Mouse (Mus musculus) layer of hippocampus, adult 9-11 months (tissue): ENCODE results near the gene Gpr108.

Experiments used
- DNase-seq: peaks from one replicate; pipeline ENCODE4 v3.0.0; 2022

Gene Gpr108

DNA sequence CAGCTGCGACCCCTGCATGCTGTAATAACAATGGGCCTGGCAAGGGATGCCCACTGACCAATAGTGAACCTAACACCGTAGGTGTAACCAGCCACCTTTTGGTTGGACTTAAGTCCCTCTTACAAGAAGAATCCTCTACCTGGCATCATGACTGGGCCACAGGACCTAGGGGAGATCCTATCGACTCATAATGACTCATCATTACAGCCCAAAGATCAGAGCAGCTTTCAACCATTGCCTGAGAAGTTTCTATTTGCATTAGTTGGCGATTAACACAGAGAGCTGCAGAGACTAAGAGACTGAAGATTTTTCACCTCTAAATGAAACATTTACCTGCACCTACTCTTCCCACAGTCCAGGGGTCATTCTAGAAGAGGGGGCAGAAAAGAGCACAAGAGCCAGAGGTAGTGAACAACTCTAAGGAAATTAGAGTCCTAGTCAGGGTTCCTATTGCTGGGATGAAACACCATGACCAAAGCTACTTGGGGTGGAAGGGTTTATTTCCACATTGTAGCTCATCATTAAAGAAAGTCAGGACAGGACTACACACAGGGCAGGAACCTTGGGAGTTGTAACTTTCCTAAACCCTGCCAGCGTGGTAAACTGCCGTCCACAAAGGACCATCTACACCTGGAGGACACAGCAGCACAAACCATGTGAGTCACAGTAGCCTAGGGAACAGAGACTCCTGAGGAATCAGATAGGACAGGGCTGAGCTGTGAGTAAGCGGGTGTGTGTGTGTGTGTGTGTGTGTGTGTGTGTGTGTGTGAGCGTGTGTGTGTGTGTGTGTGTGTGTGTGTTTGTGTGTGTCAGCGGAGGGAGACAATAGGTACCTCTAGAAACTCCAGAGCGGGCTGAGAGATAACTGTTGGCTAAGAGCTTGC lies 46.2 kb downstream of the Gpr108 start:
- no peak for DNase-seq

DNA sequence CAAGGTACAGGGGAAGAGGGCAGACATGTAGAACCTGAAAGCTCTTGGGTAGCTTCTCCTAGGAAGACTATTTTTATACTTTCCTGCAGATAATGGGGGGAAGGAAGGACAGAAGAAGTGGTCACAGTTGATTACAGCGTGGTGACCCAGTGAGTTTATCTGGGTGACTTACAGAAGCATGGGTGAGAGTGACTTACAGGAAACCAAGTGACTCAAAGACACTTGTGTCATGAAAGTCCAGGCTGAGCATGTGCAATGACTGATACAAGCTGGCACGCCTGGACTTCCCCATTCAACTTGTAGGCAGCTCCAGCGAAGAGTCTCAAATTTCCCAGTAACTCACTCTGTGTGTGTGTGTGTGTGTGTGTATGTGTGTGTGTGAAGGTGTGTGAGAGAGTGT lies 50.0 kb downstream of the Gpr108 start:
- DNase-seq, result no peak

- no peak for DNase-seq
Observed at GRCm38 (mm10) chr17:57195326-57196010, 52.8 kb downstream of the Gpr108 start.

GRCm38 (mm10) chr17:57194771-57195170 lies 53.5 kb downstream of the Gpr108 start:
- no peak for DNase-seq

DNA sequence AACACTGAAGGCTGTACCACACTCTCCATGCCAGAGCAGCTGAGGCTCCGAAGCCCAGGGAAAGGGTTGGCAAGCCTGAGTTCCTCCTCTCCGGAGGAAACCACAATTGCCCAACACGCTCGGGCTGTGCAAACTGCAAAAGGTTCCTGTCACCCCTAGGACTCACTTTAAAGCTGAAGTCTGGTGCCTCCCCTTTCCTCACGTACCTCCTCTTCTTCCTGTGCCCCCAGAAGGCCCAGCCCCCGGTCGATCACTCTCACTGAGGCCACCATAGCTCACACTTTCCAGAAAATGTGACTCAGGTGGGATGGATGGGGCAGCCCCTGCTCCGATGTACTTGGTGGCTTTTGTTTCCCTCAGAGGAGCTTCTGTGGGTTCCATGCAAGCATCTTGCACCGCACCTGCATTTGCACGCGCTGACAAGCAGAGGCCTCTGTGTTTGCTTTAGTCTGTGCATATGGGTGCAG lies 54.2 kb downstream of the Gpr108 start, which contains the start of gene Tnfsf14:
TSS of gene Tnfsf14 (minus strand) at position 137 of the 467 bp plus-strand sequence.
- DNase-seq, result peak; percentile 7

DNA sequence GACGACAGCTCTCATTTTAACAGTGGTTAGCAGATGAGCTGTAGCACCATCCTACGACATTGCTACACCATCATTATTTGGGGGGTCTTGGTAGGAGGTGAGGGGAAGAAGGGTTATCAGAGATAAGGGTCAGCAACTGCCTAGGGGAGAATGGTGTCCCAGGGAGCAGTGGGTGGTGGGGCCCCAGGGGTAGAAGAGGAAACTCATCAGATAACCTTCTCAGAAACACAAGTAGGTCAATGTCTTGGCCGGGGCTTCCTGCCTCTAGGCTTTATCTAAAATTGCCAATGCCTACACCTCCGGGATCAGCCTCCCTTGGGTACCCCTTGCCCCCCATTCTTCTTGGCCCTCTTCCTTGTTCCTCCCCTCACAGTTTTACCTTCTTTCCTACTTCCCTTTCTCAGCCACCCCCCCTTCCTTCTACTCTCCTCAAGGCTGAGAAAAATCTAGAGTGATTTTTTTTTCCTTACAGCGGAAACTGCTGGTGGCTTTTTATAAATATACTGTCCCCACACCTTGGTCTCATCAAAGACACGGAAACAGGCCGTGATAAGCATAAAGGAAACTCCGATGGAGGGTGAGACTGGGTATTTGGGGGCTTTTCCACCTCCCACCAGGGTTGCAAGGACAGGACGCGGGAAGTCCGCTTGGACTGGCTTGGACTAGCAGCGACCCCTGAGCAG lies 59.6 kb downstream of the Gpr108 start:
- DNase-seq, result no peak

DNA sequence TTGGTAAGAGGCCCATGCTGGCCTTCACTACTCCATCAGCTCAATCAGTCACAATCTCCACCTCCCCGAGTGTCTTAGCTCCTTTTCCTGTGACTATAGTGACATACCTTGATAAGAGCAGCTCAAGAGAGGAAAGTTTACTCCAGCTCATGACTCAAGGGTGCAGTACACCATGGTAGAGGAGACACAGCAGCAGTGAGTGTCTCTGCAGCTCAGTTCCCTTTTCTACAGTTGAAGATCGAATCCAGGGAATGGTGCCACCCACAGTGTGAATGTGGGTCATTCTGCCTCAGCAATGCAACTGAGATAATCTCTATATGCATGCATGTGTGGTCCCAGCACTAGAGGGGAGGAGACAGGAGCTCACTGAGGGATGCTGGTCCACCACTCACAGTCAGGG lies 62.6 kb downstream of the Gpr108 start:
- no peak for DNase-seq
